Mouse (Mus musculus) C2C12 (cell line): ENCODE measurements around the gene Olfr1230. TPM values are rescaled to one million over a fixed set of nuclear protein-coding genes. Genes with fewer than 3 reads are reported as not detected.

Source experiments
- H3K27me3 ChIP-seq: one replicate; pipeline ENCODE4 v1.6.1; 2011; ENCODE audit not compliant: control insufficient read depth, insufficient read depth, insufficient read length
- H3K36me3 ChIP-seq: one replicate; pipeline ENCODE4 v1.6.1; 2011; ENCODE audit not compliant: control insufficient read depth, insufficient read depth
- H3K4me3 ChIP-seq: one replicate; pipeline ENCODE4 v1.5.1; 2011; ENCODE audit warnings: mild to moderate bottlenecking, control low read depth; ENCODE audit not compliant: poor library complexity, insufficient read depth, severe bottlenecking
- H3K79me2 ChIP-seq: one replicate; pipeline ENCODE4 v1.6.1; 2011; ENCODE audit not compliant: control insufficient read depth, insufficient read depth
- H3K79me3 ChIP-seq: one replicate; pipeline ENCODE4 v1.6.1; 2011; ENCODE audit warnings: low read depth, control low read depth
- H3ac ChIP-seq: one replicate; pipeline ENCODE3; 2011; ENCODE audit warnings: low read depth; ENCODE audit not compliant: control insufficient read depth, insufficient read length
- CEBPB ChIP-seq: IDR thresholded peaks from one replicate; pipeline ENCODE4 v1.6.1; 2011; ENCODE audit warnings: low read depth, mild to moderate bottlenecking, control low read depth, moderate library complexity
- CTCF ChIP-seq: IDR thresholded peaks from one replicate; pipeline ENCODE4 v1.5.1; 2011; ENCODE audit not compliant: control insufficient read depth, insufficient read depth, insufficient read length
- FOSL1 ChIP-seq: IDR thresholded peaks from one replicate; pipeline ENCODE4 v1.8.0; 2011; ENCODE audit warnings: mild to moderate bottlenecking, low read length; ENCODE audit not compliant: poor library complexity, insufficient read depth, severe bottlenecking
- MAX ChIP-seq: IDR thresholded peaks from one replicate; pipeline ENCODE4 v1.6.1; 2011; ENCODE audit warnings: mild to moderate bottlenecking, control low read depth
- MYOD1 ChIP-seq: IDR thresholded peaks from one replicate; pipeline ENCODE4 v1.6.1; 2011; ENCODE audit warnings: low read depth; ENCODE audit not compliant: control insufficient read depth, insufficient read length
- MYOG ChIP-seq: IDR thresholded peaks from one replicate; pipeline ENCODE4 v1.6.1; 2011; ENCODE audit not compliant: control insufficient read depth, insufficient read length; ENCODE audit errors: extremely low read depth
- USF1 ChIP-seq: IDR thresholded peaks from one replicate; pipeline ENCODE4 v1.6.1; 2011; ENCODE audit warnings: low read depth, mild to moderate bottlenecking, control low read depth, moderate library complexity
- long read RNA-seq, 2 experiments: library from polyadenylated mRNA; unstranded; transcript quantifications; one replicate each; pipeline ENCODE4 v2.0.0; 2019 to 2020
- polyA plus RNA-seq: library from polyadenylated mRNA; unstranded; fragments of >200 nt; fragmentation: generic; extraction: Trizol; gene quantifications from one replicate; pipeline ENCODE4 v1.2.1, GENCODE M21; 2012; ENCODE audit warnings: missing spikeins

The Olfr1230 gene
- polyA plus RNA-seq = not detected
- long read RNA-seq, experiment 1 = 0 reads
- long read RNA-seq, experiment 2 = 0 reads

DNA sequence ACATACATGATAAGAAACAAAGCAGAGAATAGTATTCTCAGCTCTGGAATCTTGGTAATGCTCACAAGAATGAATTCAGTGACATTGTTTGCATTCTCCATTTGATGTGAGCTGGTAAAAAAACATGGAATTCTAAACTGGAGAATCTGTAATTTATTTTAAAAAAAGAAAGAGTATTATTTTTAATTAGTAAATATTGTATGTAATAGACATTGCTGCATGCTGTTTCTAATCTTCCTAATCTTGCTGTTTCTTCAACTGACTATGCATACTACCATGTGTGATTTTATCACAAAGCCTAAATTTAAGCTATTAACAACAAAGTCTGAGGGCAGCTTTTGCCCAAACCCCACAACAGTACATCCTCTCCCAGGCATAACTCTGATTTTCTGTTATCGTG is at the start of gene Olfr1230:
Gene Olfr1230 (minus strand): TSS at position 101 of the 400 bp plus-strand sequence.
- TF ChIP-seq FOSL1 (no peak), MAX (no peak)
- H3K79me3 ChIP-seq = no peaks in the 10 kb centered on the region
- H3K79me2 ChIP-seq = no peaks in the 10 kb centered on the region

DNA sequence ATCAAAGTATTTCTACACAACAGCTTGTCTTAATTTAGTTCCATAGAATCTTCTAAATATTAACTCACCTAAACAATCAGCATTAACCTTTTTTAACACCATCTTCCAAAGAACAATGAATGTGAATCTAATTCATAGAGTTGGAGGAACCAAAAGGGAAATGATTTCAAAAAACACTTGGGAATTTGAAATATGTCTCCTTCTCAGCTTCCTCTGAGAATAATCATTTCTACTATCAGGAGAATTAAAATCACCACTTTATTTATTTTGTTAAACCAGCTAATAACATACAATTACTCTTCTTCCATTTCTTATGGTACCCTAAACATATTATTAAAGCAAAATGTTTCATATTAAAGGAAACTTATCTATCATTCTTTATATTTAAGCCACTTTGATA is 45.2 kb upstream of the Olfr1230 start, which contains the start of gene Olfr1233:
Gene Olfr1233 (minus strand): TSS at position 101 of the 400 bp plus-strand sequence.
- no peaks in the 10 kb centered on the region for H3K27me3 ChIP-seq
- H3K36me3 ChIP-seq = no peaks in the 10 kb centered on the region
- TF ChIP-seq MAX (no peak), MYOG (no peak), CTCF (no peak), MYOD1 (no peak), FOSL1 (no peak), CEBPB (no peak), USF1 (no peak)
- no peaks in the 10 kb centered on the region for H3K79me2 ChIP-seq
- H3K4me3 ChIP-seq = no peak within 1 kb of the TSS
- H3ac ChIP-seq = no peak within 1 kb of the TSS
- H3K79me3 ChIP-seq = no peaks in the 10 kb centered on the region

More for the DNA sequence above, at the start of gene Olfr1230:
- H3ac ChIP-seq = no peak within 1 kb of the TSS
- no peak within 1 kb of the TSS for H3K4me3 ChIP-seq
- H3K27me3 ChIP-seq = no peaks in the 10 kb centered on the region
- no peaks in the 10 kb centered on the region for H3K36me3 ChIP-seq

DNA sequence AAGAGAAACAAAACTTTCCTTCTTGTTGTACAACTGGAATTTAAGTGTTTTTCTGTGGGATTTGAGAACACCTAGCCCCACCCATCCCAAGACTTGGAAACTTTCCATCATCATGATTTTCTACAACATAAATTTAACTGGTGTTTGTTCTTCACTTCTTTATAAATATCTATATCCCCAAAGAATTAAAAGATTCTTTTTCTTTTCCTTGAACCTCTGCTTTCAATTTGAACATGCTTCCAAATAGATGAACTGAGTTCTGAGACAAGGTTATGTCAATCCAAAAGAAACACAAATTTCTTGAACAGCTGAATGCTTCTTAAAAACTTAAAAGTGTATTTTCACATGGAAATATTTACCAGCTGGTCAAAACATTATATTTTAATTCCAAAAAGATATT is 32.5 kb upstream of the Olfr1230 start, which contains the start of gene Olfr1232:
Gene Olfr1232 (minus strand): TSS at position 101 of the 400 bp plus-strand sequence.
- H3ac ChIP-seq = no peak within 1 kb of the TSS
- no peaks in the 10 kb centered on the region for H3K36me3 ChIP-seq
- no peaks in the 10 kb centered on the region for H3K79me2 ChIP-seq
- H3K4me3 ChIP-seq = no peak within 1 kb of the TSS
- H3K79me3 ChIP-seq = no peaks in the 10 kb centered on the region
- TF ChIP-seq MYOG = no peak
- no peak for TF ChIP-seq CEBPB
- no peak for TF ChIP-seq USF1
- TF ChIP-seq MYOD1 = no peak
- no peak for TF ChIP-seq MAX
- TF ChIP-seq FOSL1 = no peak
- no peaks in the 10 kb centered on the region for H3K27me3 ChIP-seq

DNA sequence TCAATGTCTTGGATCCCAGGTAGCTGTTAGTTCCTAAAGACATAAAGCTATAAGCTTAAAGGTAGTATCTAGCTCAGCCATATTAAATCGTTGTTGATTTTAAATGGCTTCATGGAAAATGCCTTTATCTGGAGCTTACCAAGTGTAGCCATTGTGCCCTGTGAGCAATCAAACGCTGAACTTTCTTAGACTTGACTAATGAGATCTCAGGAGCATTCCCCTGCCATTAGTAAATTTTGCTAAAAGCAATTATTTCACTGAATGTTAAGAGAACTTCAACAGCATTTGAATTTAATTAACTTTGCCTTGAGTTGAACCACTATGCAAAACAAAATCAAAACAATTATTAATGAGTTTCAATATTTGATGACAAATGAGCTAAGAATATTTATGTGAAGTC is 9.9 kb upstream of the Olfr1230 start, which contains the start of gene Olfr1231:
Gene Olfr1231 (minus strand): TSS at position 101 of the 400 bp plus-strand sequence.
- TF ChIP-seq FOSL1 = no peak
- TF ChIP-seq MYOD1 = no peak
- no peak for TF ChIP-seq CEBPB
- no peak for TF ChIP-seq MAX
- Histone ChIP-seq H3ac (no peak within 1 kb of the TSS), H3K4me3 (no peak within 1 kb of the TSS), H3K79me2 (no peaks in the 10 kb centered on the region), H3K27me3 (no peaks in the 10 kb centered on the region), H3K79me3 (no peaks in the 10 kb centered on the region), H3K36me3 (no peaks in the 10 kb centered on the region)

DNA sequence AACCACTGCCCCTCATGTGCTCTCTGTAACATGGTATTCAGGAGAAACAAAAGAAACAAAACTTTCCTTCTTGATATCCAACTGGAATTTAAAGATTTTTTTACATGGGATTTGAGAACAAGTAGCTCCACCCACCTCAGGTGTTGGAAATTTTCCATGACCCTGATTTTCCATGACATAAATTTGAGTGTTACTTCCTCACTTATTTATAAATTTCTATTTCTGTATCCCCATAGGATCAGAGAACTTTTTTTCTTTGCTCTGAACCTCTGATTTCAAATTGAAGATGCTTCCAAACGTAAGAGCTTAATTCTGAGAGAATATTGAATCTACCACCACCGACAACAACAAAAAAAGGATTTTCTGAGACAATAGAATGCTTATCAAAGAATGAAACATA is 9.2 kb downstream of the Olfr1230 start, which contains the start of gene Olfr1229:
Gene Olfr1229 (minus strand): TSS at position 101 of the 400 bp plus-strand sequence.
- no peaks in the 10 kb centered on the region for H3K79me2 ChIP-seq
- no peaks in the 10 kb centered on the region for H3K36me3 ChIP-seq
- TF ChIP-seq MYOD1 (no peak), MYOG (no peak), USF1 (no peak), CEBPB (no peak), MAX (no peak), CTCF (no peak), FOSL1 (no peak)
- no peaks in the 10 kb centered on the region for H3K27me3 ChIP-seq
- H3K79me3 ChIP-seq = no peaks in the 10 kb centered on the region
- H3K4me3 ChIP-seq = no peak within 1 kb of the TSS
- H3ac ChIP-seq = no peak within 1 kb of the TSS

DNA sequence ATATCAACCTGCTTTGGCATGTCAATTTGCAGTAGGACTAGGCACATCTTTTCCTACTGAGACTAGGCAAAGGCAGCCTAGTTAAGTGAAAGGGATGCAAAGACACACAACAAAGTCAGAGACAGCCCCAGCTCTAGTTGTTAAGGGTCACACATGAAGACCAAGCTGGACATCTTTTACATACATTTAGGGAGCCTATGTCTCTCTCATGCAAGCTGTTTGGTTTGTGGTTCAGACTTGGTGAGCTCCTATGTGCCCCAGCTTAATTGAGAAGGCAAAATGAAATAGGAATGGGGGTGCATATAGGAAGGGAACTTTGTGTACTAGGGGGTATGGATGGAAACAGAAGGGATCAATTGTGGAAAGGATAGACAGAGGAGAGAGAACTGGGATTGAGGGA is 43.1 kb downstream of the Olfr1230 start, which contains the start of gene Olfr1228:
Gene Olfr1228 (minus strand): TSS at position 101 of the 400 bp plus-strand sequence.
- no peaks in the 10 kb centered on the region for H3K27me3 ChIP-seq
- no peaks in the 10 kb centered on the region for H3K79me3 ChIP-seq
- no peak within 1 kb of the TSS for H3ac ChIP-seq
- TF ChIP-seq MAX (no peak), MYOD1 (no peak), FOSL1 (no peak), MYOG (no peak), USF1 (no peak)
- H3K79me2 ChIP-seq = no peaks in the 10 kb centered on the region
- no peaks in the 10 kb centered on the region for H3K36me3 ChIP-seq
- no peak within 1 kb of the TSS for H3K4me3 ChIP-seq

Other genes with a start within 250 kb of the Olfr1230 start
- not detected for gene Olfr1218, start 236.1 kb downstream of the Olfr1230 start, polyA plus RNA-seq
- gene Olfr1219, start 213.8 kb downstream of the Olfr1230 start, polyA plus RNA-seq = not detected
- not detected for gene Olfr1220, start 190.4 kb downstream of the Olfr1230 start, polyA plus RNA-seq
- gene Olfr1221, start 180.0 kb downstream of the Olfr1230 start, polyA plus RNA-seq = not detected
- gene Olfr1222, start 164.2 kb downstream of the Olfr1230 start, polyA plus RNA-seq = not detected
- gene Olfr1223, start 145.7 kb downstream of the Olfr1230 start, polyA plus RNA-seq = not detected
- not detected for gene Olfr1224-ps1, start 133.2 kb downstream of the Olfr1230 start, polyA plus RNA-seq
- not detected for gene Olfr1225, start 122.6 kb downstream of the Olfr1230 start, polyA plus RNA-seq
- not detected for gene Olfr1226, start 97.2 kb downstream of the Olfr1230 start, polyA plus RNA-seq
- not detected for gene Olfr1228, start 43.2 kb downstream of the Olfr1230 start, polyA plus RNA-seq
- not detected for gene Olfr1229, start 9.3 kb downstream of the Olfr1230 start, polyA plus RNA-seq
- not detected for gene Olfr1231, start 9.8 kb upstream of the Olfr1230 start, polyA plus RNA-seq
- gene Olfr1232, start 32.4 kb upstream of the Olfr1230 start, polyA plus RNA-seq = not detected
- not detected for gene Olfr1233, start 45.1 kb upstream of the Olfr1230 start, polyA plus RNA-seq
- not detected for gene Olfr1234, start 67.6 kb upstream of the Olfr1230 start, polyA plus RNA-seq
- gene Olfr1238, start 112.4 kb upstream of the Olfr1230 start, polyA plus RNA-seq = not detected
- not detected for gene Olfr1239, start 123.1 kb upstream of the Olfr1230 start, polyA plus RNA-seq
- gene Olfr1240, start 145.7 kb upstream of the Olfr1230 start, polyA plus RNA-seq = not detected
- not detected for gene Olfr1241, start 189.9 kb upstream of the Olfr1230 start, polyA plus RNA-seq
- gene Olfr1242, start 201.1 kb upstream of the Olfr1230 start, polyA plus RNA-seq = not detected
- not detected for gene Olfr1243, start 234.2 kb upstream of the Olfr1230 start, polyA plus RNA-seq